Mouse (Mus musculus) hindbrain, embryonic 13.5 days (tissue): ENCODE results near the gene Wwc1. TPM values are rescaled to one million over a fixed set of nuclear protein-coding genes. Genes with fewer than 3 reads are reported as not detected.

Source experiments
- ATAC-seq: fragments of 200-750 bp; cut with Nextera tagmentation; 2 replicates; pipeline ENCODE4 v1.8.0; 2017; ENCODE audit warnings: moderate TSS enrichment; ENCODE audit not compliant: low FRiP score
- H3K27ac ChIP-seq: fragments of 300-500 bp; sonication (generic); 2 replicates; pipeline ENCODE4 v1.5.1; 2015; ENCODE audit warnings: inconsistent platforms, mild to moderate bottlenecking, moderate library complexity
- H3K27me3 ChIP-seq: fragments of 300-500 bp; sonication (generic); 2 replicates; pipeline ENCODE4 v1.6.1; 2015; ENCODE audit warnings: mild to moderate bottlenecking, inconsistent platforms
- H3K36me3 ChIP-seq: fragments of 300-500 bp; sonication (generic); 2 replicates; pipeline ENCODE4 v1.6.1; 2015; ENCODE audit warnings: mild to moderate bottlenecking, inconsistent platforms
- H3K4me1 ChIP-seq: fragments of 300-500 bp; sonication (generic); replicated peaks from 2 replicates; pipeline ENCODE4 v1.6.1; 2015; ENCODE audit warnings: inconsistent platforms
- H3K4me2 ChIP-seq: fragments of 300-500 bp; sonication (generic); 2 replicates; pipeline ENCODE4 v1.6.1; 2015; ENCODE audit warnings: inconsistent platforms, mild to moderate bottlenecking, moderate library complexity
- H3K4me3 ChIP-seq: fragments of 300-500 bp; sonication (generic); 2 replicates; pipeline ENCODE4 v1.5.1; 2015; ENCODE audit warnings: mild to moderate bottlenecking, inconsistent platforms
- H3K9ac ChIP-seq: fragments of 300-500 bp; sonication (generic); 2 replicates; pipeline ENCODE4 v1.6.1; 2015; ENCODE audit warnings: mild to moderate bottlenecking, inconsistent platforms
- H3K9me3 ChIP-seq: fragments of 300-500 bp; sonication (generic); 2 replicates; pipeline ENCODE4 v1.6.1; 2016; ENCODE audit warnings: inconsistent platforms
- WGBS: fragments of 180-500 bp; shearing (Covaris S2); methylation state at CpG from one replicate; pipeline ENCODE4 v1.1.7; 2015; 5-methylcytosine and 5-hydroxymethylcytosine counted together
- polyA plus RNA-seq: library from polyadenylated mRNA; unstranded; fragments of >200 nt; fragmentation: Nextera tagmentation; extraction: Ambion mirVana; gene quantifications from 2 replicates; pipeline ENCODE4 v1.2.1, GENCODE M21; 2015

The Wwc1 gene
- polyA plus RNA-seq, 1 experiment from 2014 or later: 7.1 TPM

DNA sequence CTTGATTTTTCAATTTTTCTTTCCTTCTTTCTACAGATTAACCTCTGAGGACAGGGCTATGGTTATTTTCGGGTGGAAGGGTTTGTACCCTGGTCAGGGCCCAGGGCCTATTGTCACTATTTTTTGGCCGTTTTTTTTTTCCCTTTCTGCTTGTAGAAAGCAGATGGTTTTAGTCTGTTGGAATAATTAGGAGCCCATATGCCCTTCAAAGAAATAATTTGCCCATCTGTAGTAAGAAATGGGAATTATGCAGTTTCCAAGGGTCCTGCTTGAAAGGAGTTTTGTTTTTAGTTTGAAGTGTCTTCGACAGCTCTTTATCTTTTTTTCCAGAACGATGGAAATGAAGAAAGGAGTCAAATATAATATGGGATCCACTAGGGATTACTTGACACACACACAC lies 9.6 kb upstream of the Wwc1 start:
- H3K9me3 ChIP-seq: no peaks in the 10 kb centered on the region
- no peak overlapping the region for H3K4me2 ChIP-seq
- peaks cover 9% of the 10 kb centered on the region for H3K4me1 ChIP-seq
- no peaks in the 10 kb centered on the region for H3K36me3 ChIP-seq
- WGBS: 49% methylated on average over 4 of the region's 4 CpGs
- no peak for ATAC-seq
- H3K27ac ChIP-seq: no peak overlapping the region
- H3K4me3 ChIP-seq: no peak overlapping the region
- peaks cover 4% of the 10 kb centered on the region; the same call in 1 of the 2 replicates for H3K27me3 ChIP-seq
- H3K9ac ChIP-seq: no peak overlapping the region

DNA sequence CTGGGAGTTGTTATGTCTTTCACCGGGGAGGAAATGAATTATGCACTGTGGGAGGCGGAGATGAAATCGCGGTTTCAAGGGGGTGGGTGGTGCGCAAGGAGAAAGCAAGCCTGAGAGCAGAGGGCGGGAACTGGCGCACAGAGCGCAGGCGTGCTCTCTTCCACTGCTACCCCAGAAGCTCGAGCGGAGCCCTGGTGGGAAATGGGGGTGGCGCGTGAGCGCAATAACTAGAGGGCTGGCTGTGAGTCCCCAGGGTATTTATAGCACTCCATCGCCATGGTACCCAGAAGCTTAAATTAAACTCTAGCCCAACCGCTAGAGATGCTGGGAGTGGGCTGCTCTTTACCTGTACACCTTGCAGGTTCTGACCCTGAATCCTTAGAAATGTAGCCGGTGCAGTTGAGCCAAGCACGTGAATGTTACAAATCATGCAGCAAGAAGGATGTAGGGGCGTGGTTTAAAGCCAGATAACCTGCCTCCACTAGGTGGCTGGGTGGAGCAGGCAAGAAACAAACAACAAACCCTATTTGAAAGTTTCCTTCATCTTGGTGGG lies 5.6 kb upstream of the Wwc1 start:
- Histone ChIP-seq H3K4me3 (peak overlapping the region; percentile 32), H3K4me2 (peak overlapping the region; percentile 55), H3K4me1 (peaks cover 9% of the 10 kb centered on the region), H3K9ac (peak overlapping the region; percentile 14; the same call in 1 of the 2 replicates), H3K9me3 (no peaks in the 10 kb centered on the region), H3K36me3 (no peaks in the 10 kb centered on the region), H3K27me3 (peaks cover 13% of the 10 kb centered on the region), H3K27ac (peak overlapping the region; percentile 64)
- WGBS: under 1% methylated on average over 19 of the region's 19 CpGs
- ATAC-seq: peak; percentile 81

DNA sequence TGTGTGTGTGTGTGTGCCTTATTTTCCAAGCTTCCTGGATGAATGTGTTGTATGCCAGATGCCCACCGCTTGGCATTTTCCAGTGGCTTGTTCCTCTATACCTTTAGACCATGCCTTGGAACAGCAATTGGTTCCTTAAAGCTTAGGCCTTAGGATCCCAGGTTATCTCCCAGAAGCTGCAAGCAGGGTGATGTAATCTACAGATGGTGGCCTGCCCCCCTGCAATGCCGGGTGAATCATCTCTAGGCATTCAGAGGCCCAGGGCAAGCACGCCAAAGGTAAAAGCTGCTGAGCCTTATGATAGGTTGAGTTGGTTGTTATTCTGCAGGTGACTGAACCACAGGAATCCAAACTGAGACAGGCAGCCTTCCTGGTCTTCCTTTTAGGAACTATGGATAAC lies 2.4 kb upstream of the Wwc1 start:
- peaks cover 17% of the 10 kb centered on the region for H3K27me3 ChIP-seq
- H3K36me3 ChIP-seq: no peaks in the 10 kb centered on the region
- no peak overlapping the region for H3K4me3 ChIP-seq
- WGBS: 81% methylated on average over 3 of the region's 3 CpGs
- H3K4me1 ChIP-seq: peaks cover 31% of the 10 kb centered on the region
- no peak overlapping the region for H3K4me2 ChIP-seq
- ATAC-seq: no peak
- no peak overlapping the region for H3K9ac ChIP-seq
- H3K27ac ChIP-seq: no peak overlapping the region
- H3K9me3 ChIP-seq: no peaks in the 10 kb centered on the region

DNA sequence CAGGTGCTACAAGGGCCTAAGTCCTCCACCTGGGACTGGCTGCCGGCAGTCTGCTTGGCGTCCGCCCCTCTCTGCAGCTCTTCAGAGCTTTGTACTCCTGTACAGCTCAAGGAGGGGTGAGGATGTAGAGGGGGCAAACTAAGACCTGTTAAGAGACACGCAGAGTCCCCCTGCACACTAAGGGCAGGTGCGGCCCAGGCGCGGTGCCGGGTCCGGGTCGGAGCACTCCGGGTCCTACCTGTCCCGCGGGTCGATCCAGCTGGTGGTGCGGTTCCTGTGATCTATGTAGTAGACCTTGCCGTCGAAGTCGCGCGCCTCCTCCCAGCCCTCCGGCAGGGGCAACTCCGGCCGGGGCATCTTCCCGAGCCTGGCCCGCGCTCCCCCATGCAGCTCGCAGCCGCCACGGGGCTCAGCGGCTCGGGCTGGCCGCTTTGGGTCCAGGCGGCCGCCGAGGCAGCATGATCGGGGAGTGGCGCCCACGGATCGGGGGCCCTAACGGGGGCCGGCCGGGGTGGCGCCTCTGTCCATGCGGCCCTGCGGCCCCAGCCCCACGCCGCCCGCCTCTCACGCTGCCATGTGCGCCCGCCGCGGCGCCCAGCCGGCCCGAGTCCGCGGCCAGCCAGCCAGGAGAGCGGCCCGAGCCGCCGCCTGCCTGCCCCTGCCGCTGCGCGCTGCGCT lies 455 bp downstream of the Wwc1 start:
- ATAC-seq: peak; percentile 52
- peaks cover 45% of the 10 kb centered on the region for H3K4me1 ChIP-seq
- under 1% methylated on average over 64 of the region's 66 CpGs for WGBS
- no peaks in the 10 kb centered on the region for H3K36me3 ChIP-seq
- peak overlapping the region; percentile 80 for H3K4me2 ChIP-seq
- H3K9ac ChIP-seq: peak overlapping the region; percentile 92
- H3K9me3 ChIP-seq: no peaks in the 10 kb centered on the region
- H3K4me3 ChIP-seq: peak overlapping the region; percentile 74
- peaks cover 17% of the 10 kb centered on the region for H3K27me3 ChIP-seq
- H3K27ac ChIP-seq: peak overlapping the region; percentile 64

DNA sequence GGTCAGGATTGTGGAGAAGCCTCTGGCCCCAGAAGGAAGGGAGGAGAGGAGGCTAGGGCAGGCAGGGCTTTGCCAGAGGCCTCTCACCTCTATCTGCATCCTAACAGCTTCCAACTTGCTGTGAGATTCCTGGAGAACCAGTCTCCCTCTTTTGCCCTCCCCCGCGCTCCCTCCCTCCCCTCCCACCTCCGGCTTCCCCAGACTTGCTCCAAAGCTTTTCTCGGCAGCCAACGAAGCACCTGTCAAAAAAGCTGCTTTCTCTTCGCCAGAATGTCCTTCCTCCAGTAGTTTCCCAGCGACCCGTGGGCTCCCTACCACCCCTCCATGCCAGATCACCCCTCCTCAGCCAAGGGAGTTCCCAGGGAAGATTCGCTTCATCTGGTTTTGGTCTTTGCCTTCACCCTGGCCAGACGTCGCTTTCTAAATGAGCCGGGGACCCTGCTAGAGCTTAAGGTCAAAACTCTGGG lies 1.0 kb downstream of the Wwc1 start:
- no peaks in the 10 kb centered on the region for H3K9me3 ChIP-seq
- peak overlapping the region; percentile 80 for H3K4me2 ChIP-seq
- no peak for ATAC-seq
- WGBS: 2% methylated on average over 12 of the region's 12 CpGs
- H3K27me3 ChIP-seq: peaks cover 17% of the 10 kb centered on the region
- H3K4me3 ChIP-seq: peak overlapping the region; percentile 74
- H3K27ac ChIP-seq: peak overlapping the region; percentile 30; the same call in 1 of the 2 replicates
- peak overlapping the region; percentile 92 for H3K9ac ChIP-seq
- no peaks in the 10 kb centered on the region for H3K36me3 ChIP-seq
- peaks cover 45% of the 10 kb centered on the region for H3K4me1 ChIP-seq

DNA sequence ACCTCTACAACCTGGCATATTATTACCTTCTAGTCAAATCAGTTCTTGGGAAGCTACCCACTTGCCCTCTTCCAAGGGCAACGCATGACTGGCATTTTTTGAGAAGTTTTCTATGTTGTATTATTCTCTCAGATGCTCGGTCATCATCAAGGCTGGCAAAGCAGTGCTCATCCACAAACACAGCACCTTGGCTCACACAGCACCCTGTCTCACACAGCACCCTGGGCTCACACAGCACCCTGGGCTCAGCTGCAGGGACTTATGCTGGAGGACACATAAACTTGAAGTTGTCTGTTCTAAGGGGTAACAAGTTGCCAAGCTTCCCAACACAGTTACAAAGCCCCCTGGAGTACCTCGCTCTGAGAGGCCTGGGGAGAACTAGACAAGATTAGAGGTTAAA lies 2.5 kb downstream of the Wwc1 start:
- no peaks in the 10 kb centered on the region for H3K36me3 ChIP-seq
- ATAC-seq: no peak
- peaks cover 57% of the 10 kb centered on the region for H3K4me1 ChIP-seq
- peaks cover 17% of the 10 kb centered on the region for H3K27me3 ChIP-seq
- H3K4me3 ChIP-seq: peak overlapping the region; percentile 74; the same call in 1 of the 2 replicates
- 0 out of 2 replicates have a peak overlapping the region, but pooled peaks have one; percentile 49 for H3K9ac ChIP-seq
- WGBS: 78% methylated on average over 3 of the region's 3 CpGs
- peak overlapping the region; percentile 80 for H3K4me2 ChIP-seq
- peak overlapping the region; percentile 72; the same call in 1 of the 2 replicates for H3K27ac ChIP-seq
- no peaks in the 10 kb centered on the region for H3K9me3 ChIP-seq

DNA sequence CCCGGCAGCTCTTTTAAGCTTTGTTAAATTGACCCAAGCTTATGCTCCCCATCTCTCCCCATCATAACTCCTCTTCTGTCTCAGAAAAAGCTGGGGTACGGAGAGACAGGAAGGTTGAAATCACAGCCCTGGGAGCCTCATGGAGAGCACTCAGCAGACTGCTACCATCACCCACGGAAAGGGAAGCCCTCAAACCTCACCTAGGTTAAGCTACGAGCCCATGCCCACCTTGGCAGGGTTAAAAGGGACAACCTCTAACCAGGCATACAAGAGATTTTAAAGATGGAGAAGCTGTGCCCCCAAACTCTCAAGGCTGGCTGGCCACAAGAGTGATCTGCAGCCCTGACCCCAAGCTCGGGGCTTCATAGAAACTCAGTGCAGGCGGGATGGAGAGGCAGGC lies 3.2 kb downstream of the Wwc1 start:
- Histone ChIP-seq H3K27ac (peak overlapping the region; percentile 72), H3K9me3 (no peaks in the 10 kb centered on the region), H3K9ac (peak overlapping the region; percentile 49; the same call in 1 of the 2 replicates), H3K27me3 (peaks cover 16% of the 10 kb centered on the region; the same call in 1 of the 2 replicates), H3K36me3 (no peaks in the 10 kb centered on the region), H3K4me2 (peak overlapping the region; percentile 80), H3K4me1 (peaks cover 64% of the 10 kb centered on the region), H3K4me3 (no peak overlapping the region; the same call in 1 of the 2 replicates)
- no peak for ATAC-seq
- 49% methylated on average over 6 of the region's 6 CpGs for WGBS

DNA sequence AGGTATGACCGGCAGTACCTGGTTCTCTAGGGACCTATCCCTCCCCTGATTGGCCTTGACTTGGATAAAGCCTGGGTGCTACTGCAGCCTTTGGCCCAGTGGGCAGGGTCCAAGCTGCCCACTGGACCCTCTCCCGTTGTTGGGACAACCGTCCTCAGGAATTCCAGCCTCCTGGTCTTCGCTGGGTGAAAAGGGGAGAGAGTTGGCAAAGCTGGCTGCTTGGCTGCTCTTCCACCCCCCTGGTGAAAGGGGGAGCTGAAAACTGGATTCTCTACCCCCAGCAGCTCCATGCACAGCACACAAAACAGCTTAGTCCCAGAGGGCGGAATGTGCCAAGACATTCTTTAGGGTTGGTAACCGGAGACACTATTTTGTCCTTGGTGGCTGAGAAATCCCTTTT lies 3.8 kb downstream of the Wwc1 start:
- peak; percentile 60 for ATAC-seq
- H3K4me2 ChIP-seq: peak overlapping the region; percentile 80
- WGBS: 23% methylated on average over 6 of the region's 6 CpGs
- H3K4me1 ChIP-seq: peaks cover 67% of the 10 kb centered on the region
- H3K27me3 ChIP-seq: 0 out of 2 replicates have a peak, but pooled peaks cover 10% of the 10 kb centered on the region
- no peaks in the 10 kb centered on the region for H3K36me3 ChIP-seq
- no peak overlapping the region for H3K4me3 ChIP-seq
- peak overlapping the region; percentile 72 for H3K27ac ChIP-seq
- no peak overlapping the region for H3K9ac ChIP-seq
- H3K9me3 ChIP-seq: no peaks in the 10 kb centered on the region

DNA sequence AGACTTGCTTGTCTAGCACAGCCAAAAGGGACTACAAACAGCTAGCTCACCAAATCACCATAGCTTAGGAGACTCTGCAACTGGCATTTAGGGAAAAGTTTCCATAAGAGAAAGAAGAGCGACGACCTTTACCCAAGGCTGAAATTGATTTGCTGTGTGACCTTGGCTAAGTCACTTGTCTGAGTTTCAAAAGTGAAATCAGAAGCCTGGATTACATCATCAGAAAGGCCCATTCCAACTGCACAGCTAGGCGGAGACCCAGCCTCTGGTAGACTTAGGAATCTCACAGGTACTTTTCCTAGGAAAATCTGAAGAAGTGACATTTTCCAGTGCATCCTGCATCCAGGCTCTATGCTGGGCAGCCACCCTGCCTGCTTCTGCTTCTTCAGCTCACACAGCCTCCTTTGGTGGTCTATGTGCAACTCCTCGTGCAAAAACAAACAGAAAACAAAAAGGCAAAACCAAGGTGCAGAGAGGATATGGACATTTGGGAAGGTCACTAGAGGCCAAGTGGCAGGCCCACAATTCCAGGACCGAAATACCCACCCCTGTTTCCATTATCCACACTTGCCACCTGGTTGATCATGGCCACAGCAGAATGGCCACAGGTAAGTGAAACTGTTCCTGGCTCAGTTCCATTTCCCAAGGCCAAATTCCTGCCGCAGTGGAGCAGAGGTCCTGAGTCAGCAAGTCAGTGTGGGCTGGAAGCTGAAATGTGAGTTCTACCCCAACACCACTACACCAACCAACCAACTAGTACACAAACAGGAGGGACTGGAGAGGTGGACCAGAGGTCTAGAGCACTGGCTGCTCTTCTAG lies 5.5 kb downstream of the Wwc1 start:
- Histone ChIP-seq H3K27me3 (0 out of 2 replicates have a peak, but pooled peaks cover 8% of the 10 kb centered on the region), H3K36me3 (no peaks in the 10 kb centered on the region), H3K4me3 (no peak overlapping the region), H3K4me1 (peaks cover 63% of the 10 kb centered on the region), H3K4me2 (no peak overlapping the region), H3K9me3 (no peaks in the 10 kb centered on the region), H3K27ac (no peak overlapping the region), H3K9ac (no peak overlapping the region)
- WGBS: 83% methylated on average over 6 of the region's 6 CpGs
- no peak for ATAC-seq

DNA sequence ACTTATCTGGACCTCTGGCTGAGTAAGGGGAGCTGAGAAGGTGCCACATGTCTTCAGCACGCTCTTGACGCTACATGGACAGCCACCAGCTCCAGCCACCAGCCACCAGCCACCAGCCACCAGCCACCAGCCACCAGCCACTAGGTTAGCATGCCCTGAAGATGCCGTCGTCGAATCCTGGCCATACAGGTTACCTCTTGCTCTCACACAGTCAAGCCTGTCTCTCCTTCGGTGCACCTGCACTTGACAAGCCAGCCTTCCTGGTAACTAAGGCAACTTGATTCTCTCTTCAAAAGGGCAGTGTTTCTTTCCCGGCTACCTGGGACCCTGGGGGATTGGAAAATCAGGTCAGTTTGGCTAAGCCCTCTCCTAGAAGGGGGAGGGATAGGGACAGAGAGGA lies 7.2 kb downstream of the Wwc1 start:
- Histone ChIP-seq H3K4me1 (peaks cover 46% of the 10 kb centered on the region), H3K27ac (peak overlapping the region; percentile 67)

DNA sequence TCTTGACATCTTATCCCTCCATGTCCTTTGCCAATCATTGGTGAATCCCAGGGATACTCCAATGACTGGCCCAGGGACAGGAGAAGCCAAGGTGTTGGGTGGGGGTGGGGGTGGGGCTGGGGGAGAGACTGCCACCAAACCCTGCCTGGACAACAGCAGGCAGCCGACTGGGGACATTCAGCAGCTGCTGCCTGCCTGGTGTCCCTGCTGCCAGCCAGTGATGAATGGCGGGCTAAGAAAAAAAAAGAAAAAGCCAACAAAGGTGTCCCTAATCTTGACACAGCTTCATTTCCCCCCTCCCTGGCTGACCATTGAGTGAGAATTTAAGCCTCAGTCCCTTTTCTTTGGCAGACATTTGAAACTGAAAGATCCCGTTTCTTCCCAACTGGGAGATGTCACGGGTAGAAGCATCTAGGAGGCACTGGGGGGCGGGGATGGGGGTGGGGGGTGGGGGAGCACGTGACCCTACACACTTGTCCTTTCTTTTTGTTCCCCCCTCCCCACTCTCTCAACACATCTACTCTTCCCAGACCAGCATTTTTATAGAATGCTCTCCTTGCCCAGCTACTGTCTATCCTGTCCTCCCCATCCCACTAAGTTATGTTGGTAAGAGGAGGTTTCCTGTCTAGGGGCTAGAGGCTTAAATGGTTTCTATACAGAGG lies 7.9 kb downstream of the Wwc1 start:
- Histone ChIP-seq H3K4me3 (no peak overlapping the region), H3K27ac (peak overlapping the region; percentile 67; the same call in 1 of the 2 replicates), H3K4me1 (peaks cover 41% of the 10 kb centered on the region), H3K9ac (no peak overlapping the region), H3K9me3 (no peaks in the 10 kb centered on the region), H3K27me3 (0 out of 2 replicates have a peak, but pooled peaks cover 4% of the 10 kb centered on the region), H3K4me2 (peak overlapping the region; percentile 26; the same call in 1 of the 2 replicates), H3K36me3 (0 out of 2 replicates have a peak, but pooled peaks cover 4% of the 10 kb centered on the region)
- ATAC-seq: peak; percentile 11; the same call in 1 of the 2 replicates
- 2% methylated on average over 6 of the region's 6 CpGs for WGBS

More for the DNA sequence above, 7.2 kb downstream of the Wwc1 start:
- H3K9ac ChIP-seq: peak overlapping the region; percentile 13; the same call in 1 of the 2 replicates
- no peak overlapping the region for H3K4me3 ChIP-seq
- H3K27me3 ChIP-seq: 0 out of 2 replicates have a peak, but pooled peaks cover 4% of the 10 kb centered on the region
- no peak for ATAC-seq
- H3K4me2 ChIP-seq: no peak overlapping the region
- 35% methylated on average over 7 of the region's 7 CpGs for WGBS
- H3K36me3 ChIP-seq: 0 out of 2 replicates have a peak, but pooled peaks cover under 1% of the 10 kb centered on the region
- H3K9me3 ChIP-seq: no peaks in the 10 kb centered on the region
